Mouse (Mus musculus) thymus, postnatal 0 days (tissue): ENCODE results near the gene Adamts16. TPM values are rescaled to one million over a fixed set of nuclear protein-coding genes. Genes with fewer than 3 reads are reported as not detected.

Source experiments
- DNase-seq: peaks from one replicate; pipeline ENCODE4 v3.0.0-alpha.2; 2015; ENCODE audit warnings: low spot score
- polyA plus RNA-seq: library from polyadenylated mRNA; unstranded; fragments of >200 nt; fragmentation: Nextera tagmentation; extraction: Ambion mirVana; gene quantifications from 2 replicates; pipeline ENCODE4 v1.2.1, GENCODE M21; 2015

The Adamts16 gene
- polyA plus RNA-seq, 1 experiment from 2014 or later, result 0.18 TPM

DNA sequence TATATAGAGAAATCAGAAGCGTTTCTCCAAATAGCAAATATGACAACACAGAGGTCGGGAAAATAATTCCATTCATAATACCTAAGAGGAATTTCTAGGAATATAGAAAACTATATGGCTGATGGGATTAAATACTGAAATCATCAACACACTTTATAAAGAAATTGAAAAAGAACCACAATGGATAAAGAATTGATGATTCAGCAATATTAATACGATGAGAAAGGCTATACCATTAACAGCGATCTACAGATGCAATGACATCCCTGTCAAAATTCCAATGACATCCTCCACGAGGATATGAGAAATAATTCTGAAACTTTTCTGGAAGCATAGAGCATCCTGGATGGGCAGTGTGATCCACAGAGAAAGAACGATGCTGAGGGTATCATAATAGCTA, 76.9 kb downstream of the Adamts16 start:
- no peak for DNase-seq

DNA sequence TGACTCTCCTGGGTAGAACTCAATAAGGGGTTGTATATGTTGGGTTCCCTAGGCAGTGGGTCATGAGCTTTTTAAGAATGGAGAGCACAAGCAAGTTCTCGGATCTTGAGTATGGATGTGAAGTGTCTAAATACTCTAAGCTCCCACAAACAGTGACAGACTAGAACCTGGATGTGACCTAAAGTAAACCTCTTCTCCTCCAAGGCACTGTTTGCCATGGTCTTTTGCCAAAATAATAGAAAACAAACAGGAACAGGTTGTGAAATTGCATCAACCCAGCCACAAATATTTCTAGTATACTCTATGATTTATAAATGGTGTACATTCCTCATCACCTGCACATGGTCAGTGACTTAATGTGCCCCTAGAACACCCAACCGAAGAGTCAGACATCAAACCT, 79.0 kb downstream of the Adamts16 start:
- no peak for DNase-seq

DNA sequence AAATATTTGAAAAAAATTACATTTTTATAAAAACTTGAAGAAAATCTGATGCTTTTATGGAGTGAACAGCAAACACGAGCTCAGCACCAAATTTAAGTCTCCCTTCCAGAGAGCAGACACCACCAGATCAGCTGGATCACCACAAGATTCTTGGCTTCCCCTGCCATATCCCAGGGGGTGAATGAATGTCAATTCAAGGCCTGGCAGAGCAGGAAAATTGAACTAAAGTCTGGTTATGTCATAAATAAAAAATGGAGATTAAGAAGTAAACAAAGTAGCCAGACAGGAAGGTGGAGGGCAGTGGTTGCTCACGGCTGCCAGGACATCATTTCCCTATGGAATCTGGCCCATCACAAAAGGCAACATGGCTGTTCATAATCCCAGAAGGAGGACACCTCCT, 80.3 kb downstream of the Adamts16 start:
- no peak for DNase-seq

GRCm38 (mm10) chr13:70760186-70760585, 81.4 kb downstream of the Adamts16 start:
- DNase-seq, result no peak

GRCm38 (mm10) chr13:70746294-70747008, 95.2 kb downstream of the Adamts16 start:
- DNase-seq, result peak; percentile 18

- no peak for DNase-seq
Observed at GRCm38 (mm10) chr13:70744416-70745038, 97.1 kb downstream of the Adamts16 start.

DNA sequence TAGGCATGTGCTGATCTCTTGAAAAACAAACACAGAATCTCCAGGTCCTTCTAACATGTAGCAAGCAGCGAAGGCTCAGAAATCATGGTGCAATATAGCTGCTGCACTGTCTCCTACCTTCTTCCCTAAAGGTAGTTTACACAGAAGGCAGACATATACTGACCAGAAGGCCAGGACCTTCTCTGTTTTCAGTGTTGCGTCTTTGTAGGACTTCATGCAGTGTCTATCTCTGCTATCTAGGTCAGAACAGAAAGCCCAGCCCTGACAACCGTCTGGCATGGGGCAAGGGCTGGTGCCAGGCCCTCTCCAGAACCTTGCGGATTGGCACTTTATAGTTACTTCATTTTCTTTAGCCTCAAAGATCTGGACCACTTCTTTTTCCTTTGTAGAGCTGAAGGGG, 98.9 kb downstream of the Adamts16 start:
- DNase-seq, result no peak

- no peak for DNase-seq
Observed at GRCm38 (mm10) chr13:70740281-70741240, 101.0 kb downstream of the Adamts16 start.

- no peak for DNase-seq
Observed at GRCm38 (mm10) chr13:70738781-70739180, 102.8 kb downstream of the Adamts16 start.

DNA sequence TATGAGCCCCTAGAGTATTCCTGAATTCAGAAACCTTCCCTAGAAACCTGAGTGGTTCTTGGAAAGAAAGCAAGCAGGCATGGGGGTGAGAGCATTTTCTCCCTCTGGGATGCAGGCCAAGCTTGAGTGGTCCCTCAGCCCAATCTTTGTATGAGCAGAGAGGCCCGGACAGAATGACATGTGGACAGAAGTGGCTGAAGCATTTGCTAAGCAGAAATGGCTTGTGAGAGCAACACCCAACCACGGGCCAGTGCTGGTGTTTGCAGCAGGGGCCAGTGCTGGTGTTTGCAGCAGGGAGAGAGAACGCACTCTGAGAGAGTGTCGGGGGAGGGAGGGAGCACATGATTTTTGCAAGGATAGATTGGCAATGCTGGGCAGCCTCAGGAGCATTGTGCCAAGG, 105.2 kb downstream of the Adamts16 start:
- no peak for DNase-seq

- no peak for DNase-seq
Observed at GRCm38 (mm10) chr13:70734640-70735039, 107.0 kb downstream of the Adamts16 start.

- no peak for DNase-seq
Observed at GRCm38 (mm10) chr13:70733911-70734310, 107.7 kb downstream of the Adamts16 start.

- no peak for DNase-seq
Observed at GRCm38 (mm10) chr13:70733206-70733605, 108.4 kb downstream of the Adamts16 start.

- DNase-seq, result no peak
Observed at GRCm38 (mm10) chr13:70732781-70733180, 108.8 kb downstream of the Adamts16 start.

GRCm38 (mm10) chr13:70731349-70731748, 110.3 kb downstream of the Adamts16 start:
- DNase-seq, result no peak

- DNase-seq, result no peak
Observed at GRCm38 (mm10) chr13:70729996-70730395, 111.6 kb downstream of the Adamts16 start.

DNA sequence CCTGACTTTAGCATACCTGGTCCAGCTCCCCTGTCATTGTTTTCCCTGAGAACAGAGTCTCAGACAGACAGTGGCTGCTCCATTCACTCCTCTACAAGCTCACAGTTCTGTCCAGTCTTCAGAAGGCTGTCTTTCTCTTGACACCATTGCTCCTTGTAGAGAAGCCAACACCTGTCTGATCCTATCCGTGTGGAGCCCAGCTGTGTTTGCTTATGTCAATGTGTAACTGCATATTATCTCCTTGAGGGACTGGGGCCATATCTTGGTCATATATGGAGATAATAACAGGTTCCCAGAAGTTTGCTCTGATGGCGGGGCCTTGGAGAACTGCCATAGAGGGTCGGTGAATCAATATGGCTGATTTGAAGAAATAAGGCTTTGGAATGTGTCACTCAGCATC, 115.4 kb downstream of the Adamts16 start:
- no peak for DNase-seq

DNA sequence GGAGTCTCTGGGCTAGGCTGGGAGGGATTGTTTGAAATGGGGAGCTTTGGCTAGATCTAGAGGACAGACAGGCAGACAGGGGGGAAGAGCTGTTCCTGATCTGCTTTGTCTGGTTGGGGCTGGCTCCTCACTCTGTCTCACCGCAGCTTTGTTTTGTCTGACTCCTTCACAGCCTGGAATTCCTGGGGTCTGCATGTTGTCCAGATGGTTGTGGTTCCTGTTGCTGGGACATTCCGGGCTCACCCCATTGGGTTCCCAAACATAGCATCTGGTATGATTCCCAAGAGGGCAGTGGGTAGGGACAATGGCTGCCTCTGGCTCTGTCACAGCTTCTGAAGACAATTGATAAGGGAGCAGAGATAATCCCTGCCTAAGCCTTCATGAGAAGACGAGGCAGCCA, 117.0 kb downstream of the Adamts16 start:
- DNase-seq, result no peak

GRCm38 (mm10) chr13:70724108-70724622, 117.4 kb downstream of the Adamts16 start:
- DNase-seq, result no peak

- DNase-seq, result no peak
Observed at GRCm38 (mm10) chr13:70719994-70720393, 121.6 kb downstream of the Adamts16 start.

GRCm38 (mm10) chr13:70718814-70719213, 122.8 kb downstream of the Adamts16 start:
- DNase-seq, result no peak

DNA sequence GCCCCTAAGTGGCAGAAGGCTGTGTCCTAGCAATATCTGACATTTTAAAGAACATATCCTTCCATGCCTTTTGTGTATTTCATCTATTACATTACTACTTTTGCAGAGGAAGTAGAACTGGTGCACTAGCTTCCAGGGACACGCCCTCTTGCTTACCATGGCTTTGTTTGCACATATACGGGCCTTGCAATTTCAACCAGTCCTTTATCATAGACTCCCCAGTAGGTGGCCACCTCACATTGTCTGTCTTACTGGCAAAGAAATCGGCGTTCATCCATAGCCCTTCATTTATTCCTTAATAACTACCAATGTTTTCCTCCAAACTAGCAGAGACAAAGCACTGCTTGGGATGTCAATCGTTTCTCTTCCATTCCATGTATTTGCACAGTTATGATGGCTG, 125.6 kb downstream of the Adamts16 start:
- DNase-seq, result no peak
